Mouse (Mus musculus) v-Abl transformed pro-B cells (cell line): Measurements from ENCODE around the gene Atp6v1g2.

Experiments
- in situ Hi-C, 2 experiments: fragments of 400-800 bp; cut with MboI; formaldehyde crosslinking; loops; one replicate each; pipeline ENCODE4 v1.15.1; 2025; ENCODE audit not compliant: unreplicated experiment in 2 of 2

The Atp6v1g2 gene

GRCm38 (mm10) chr17:35274770-35275169 is 41.3 kb downstream of the Atp6v1g2 start:
- in situ Hi-C loops = loop anchor here (5.0 kb wide), 1 partner anchor 1302 kb away; no protein-coding TSS in a partner anchor

- in situ Hi-C loops = no loop called here
Observed at GRCm38 (mm10) chr17:35276304-35276864, 42.9 kb downstream of the Atp6v1g2 start.

GRCm38 (mm10) chr17:35278049-35278448 is 44.6 kb downstream of the Atp6v1g2 start:
- in situ Hi-C loops = no loop called here

GRCm38 (mm10) chr17:35278957-35279688 is 45.7 kb downstream of the Atp6v1g2 start:
- in situ Hi-C loops = no loop called here

GRCm38 (mm10) chr17:35280276-35280675 is 46.8 kb downstream of the Atp6v1g2 start:
- in situ Hi-C loops = no loop called here

- in situ Hi-C loops = no loop called here
Observed at GRCm38 (mm10) chr17:35285431-35285830, 52.0 kb downstream of the Atp6v1g2 start.
